25 mouse cellular contexts compared by ENCODE assay signal in genomic region chr11:101218436-101219055, GRCm38 (mm10). TPM values are rescaled to one million over a fixed set of nuclear protein-coding genes. Genes with fewer than 3 reads are reported as not detected.
DNase-seq lines count a peak whose midpoint lies in the region; ATAC-seq and TF ChIP-seq lines count a peak whose summit lies in the region.
"Had no signal": no experiment of that assay in that cellular context is flagged by ENCODE, and none has a peak within 500 bp of the region (broad histone marks: within the 10 kb centered on the region; RNA-seq: fewer than 3 reads in every experiment).

No protein-coding gene starts in this region.

- no peaks in the 10 kb centered on the region for H3K9me3 ChIP-seq in midbrain, embryonic 16.5 days (replicated peaks; ENCODE audit: control insufficient read depth, low read length, poor library complexity, severe bottlenecking)
- H3K9me3 ChIP-seq: embryonic facial prominence, embryonic 15.5 days; hindbrain, embryonic 12.5 days; liver, embryonic 13.5 days had no signal

- peak; percentile 84 for DNase-seq in kidney, adult 2 months
- peak; percentile 55 for DNase-seq in kidney, postnatal 14 days
- DNase-seq in thymus, postnatal 14 days = peak; percentile 65
- no peak for DNase-seq in cerebellum, adult 2 months
- DNase-seq in left cerebral cortex, postnatal 10 days (ENCODE audit: extremely low spot score in 1 of 2, low spot score in 2 of 2) = no peak
- DNase-seq: adrenal gland, postnatal 14 days; B cell, adult 2 months; cerebellum, adult 11 months; cerebellum, postnatal 25 days; gastrocnemius, adult 2 months; heart, postnatal 10 days; liver, embryonic 13.5 days; lung, embryonic 14.5 days; lung, postnatal 36 days had no signal

- no peaks in the 10 kb centered on the region for H3K27me3 ChIP-seq in kidney, adult 2 months (replicated peaks; ENCODE audit: control insufficient read depth, insufficient read depth, low read length)
- H3K27me3 ChIP-seq in midbrain, embryonic 16.5 days (ENCODE audit: control insufficient read depth, insufficient read depth, low read depth, low read length) = no peaks in the 10 kb centered on the region
- no peaks in the 10 kb centered on the region for H3K27me3 ChIP-seq in cerebellum, adult 2 months (ENCODE audit: control insufficient read depth, insufficient read depth, low read length)
- H3K27me3 ChIP-seq: embryonic facial prominence, embryonic 15.5 days; hindbrain, embryonic 12.5 days; liver, embryonic 13.5 days; Patski had no signal

- H3K4me3 ChIP-seq in kidney, adult 2 months (ENCODE audit: insufficient read depth, low read depth, low read length) = no peak overlapping the region
- H3K4me3 ChIP-seq in midbrain, embryonic 16.5 days (ENCODE audit: low read depth, low read length) = no peak overlapping the region
- no peak overlapping the region for H3K4me3 ChIP-seq in cerebellum, adult 2 months (replicated peaks; ENCODE audit: insufficient read depth, low read depth, low read length)
- H3K4me3 ChIP-seq: embryonic facial prominence, embryonic 15.5 days; gastrocnemius, adult 2 months; hindbrain, embryonic 12.5 days; left cerebral cortex, adult 2 months; liver, embryonic 13.5 days had no signal

- peak; percentile 26 for ATAC-seq in CD4-positive, CD25-positive, alpha-beta regulatory T cell, adult 4 months
- no peak for ATAC-seq in midbrain, embryonic 16.5 days
- ATAC-seq in monocyte, adult 5-6 weeks (replicated peaks; ENCODE audit: insufficient number of reproducible peaks, low FRiP score, low TSS enrichment, poor library complexity, severe bottlenecking) = no peak
- ATAC-seq: activated CD4-positive, CD25-positive, alpha-beta regulatory T cell, adult 4 months; inflammation-experienced regulatory T-cells, adult 6 months; Patski had no signal

- H3K4me1 ChIP-seq in kidney, adult 2 months (ENCODE audit: control insufficient read depth, insufficient read depth, low read length) = peaks cover 18% of the 10 kb centered on the region; the same call in 1 of the 2 replicates
- H3K4me1 ChIP-seq in midbrain, embryonic 16.5 days (ENCODE audit: control insufficient read depth, insufficient read depth, low read length) = no peaks in the 10 kb centered on the region
- H3K4me1 ChIP-seq in cerebellum, adult 2 months (ENCODE audit: control insufficient read depth, insufficient read depth, low read length) = no peaks in the 10 kb centered on the region
- H3K4me1 ChIP-seq: embryonic facial prominence, embryonic 15.5 days; hindbrain, embryonic 12.5 days had no signal

- TF ChIP-seq CTCF in kidney, adult 2 months (conservative IDR thresholded peaks at IDR 0.05; ENCODE audit: insufficient read depth, insufficient read length, low read depth, low read length) = no peak
- TF ChIP-seq CTCF in cerebellum, adult 2 months (IDR thresholded peaks at IDR 0.05; ENCODE audit: borderline replicate concordance, insufficient read depth, low read depth, low read length) = no peak

- TF ChIP-seq POLR2A in kidney, adult 2 months (IDR thresholded peaks at IDR 0.05; ENCODE audit: low read depth, low read length) = no peak
- no peak for TF ChIP-seq POLR2A in cerebellum, adult 2 months (IDR thresholded peaks at IDR 0.05; ENCODE audit: borderline replicate concordance, insufficient read depth, low read length)

- 39% methylated on average over 10 of the region's 10 CpGs for WGBS in kidney, adult 2 months
- 84% methylated on average over 10 of the region's 10 CpGs for WGBS in midbrain, embryonic 16.5 days
- 85% methylated on average over 10 of the region's 10 CpGs for WGBS in cerebellum, adult 2 months

- H3K27ac ChIP-seq in kidney, adult 2 months (ENCODE audit: insufficient read depth, low read depth, low read length) = peak overlapping the region; percentile 29
- H3K27ac ChIP-seq in midbrain, embryonic 16.5 days (ENCODE audit: low read length) = no peak overlapping the region
- H3K27ac ChIP-seq in cerebellum, adult 2 months (ENCODE audit: insufficient read depth, low read length) = no peak overlapping the region
- H3K27ac ChIP-seq: embryonic facial prominence, embryonic 15.5 days; gastrocnemius, adult 2 months; hindbrain, embryonic 12.5 days; left cerebral cortex, adult 2 months; liver, embryonic 13.5 days had no signal

- peaks cover 2% of the 10 kb centered on the region; the same call in 1 of the 2 replicates for H3K36me3 ChIP-seq in kidney, adult 2 months (ENCODE audit: control insufficient read depth, insufficient read depth, low read length)
- peaks cover 9% of the 10 kb centered on the region for H3K36me3 ChIP-seq in midbrain, embryonic 16.5 days (ENCODE audit: control insufficient read depth, insufficient read depth, low read length)

- intact Hi-C loops in left cerebral cortex, postnatal 10 days (cut with DNase I) = loop anchor here (10.0 kb wide), 1 partner anchor 176 kb away; no protein-coding TSS in a partner anchor

- no peak overlapping the region for H3K4me2 ChIP-seq in midbrain, embryonic 16.5 days (ENCODE audit: low read length)
- H3K4me2 ChIP-seq: embryonic facial prominence, embryonic 15.5 days; heart, embryonic 11.5 days; hindbrain, embryonic 12.5 days; liver, embryonic 13.5 days; lung, embryonic 14.5 days had no signal

- no peak overlapping the region for H3K9ac ChIP-seq in midbrain, embryonic 16.5 days (ENCODE audit: low read depth, low read length)
- H3K9ac ChIP-seq: embryonic facial prominence, embryonic 15.5 days; hindbrain, embryonic 12.5 days; liver, embryonic 13.5 days; lung, embryonic 14.5 days had no signal

RNA-seq across cellular contexts. Expression of gene Ezh1, which starts 7.7 kb away (rescaled TPM):
- 10 to 100 TPM; 57.3 to 85.6 TPM for polyA plus RNA-seq in CD4-positive, CD25-positive, alpha-beta regulatory T cell, adult 4 months (2017; shearing (Covaris generic))
- 44.8 and 48.5 TPM in 2 replicates for polyA plus RNA-seq in kidney, adult 2 months (2012; rRNA removed)
- polyA plus RNA-seq in midbrain, embryonic 16.5 days (2015; fragmentation: Nextera tagmentation; extraction: Ambion mirVana) = 30.8 and 34.4 TPM in 2 replicates
- 64.4 and 70.7 TPM in 2 replicates for polyA plus RNA-seq in cerebellum, adult 2 months (2012; rRNA removed)
- total RNA-seq in left cerebral cortex, postnatal 10 days (2021) = 10 to 100 TPM; 26.4 to 28.3 TPM
- 30.2 to 66.9 TPM (median 42.6 TPM) in 3 replicates for total RNA-seq in monocyte, adult 5-6 weeks (2017)

RNA-seq across cellular contexts. Expression of gene Ramp2, which starts 27.3 kb away (rescaled TPM):
- polyA plus RNA-seq in CD4-positive, CD25-positive, alpha-beta regulatory T cell, adult 4 months (2017; shearing (Covaris generic)) = not detected
- polyA plus RNA-seq in kidney, adult 2 months (2012; rRNA removed) = 75.9 and 86.6 TPM in 2 replicates
- 79.5 and 83.8 TPM in 2 replicates for polyA plus RNA-seq in midbrain, embryonic 16.5 days (2015; fragmentation: Nextera tagmentation; extraction: Ambion mirVana)
- 50.3 and 52.7 TPM in 2 replicates for polyA plus RNA-seq in cerebellum, adult 2 months (2012; rRNA removed)
- 10 to 100 TPM; 57.4 to 59.1 TPM for total RNA-seq in left cerebral cortex, postnatal 10 days (2021)
- not detected in 3 replicates for total RNA-seq in monocyte, adult 5-6 weeks (2017)
- total RNA-seq: megakaryocyte-erythroid progenitor cell, adult 5-6 weeks had no signal
- polyA plus RNA-seq: activated CD4-positive, CD25-positive, alpha-beta regulatory T cell, adult 4 months; inflammation-experienced regulatory T-cells, adult 6 months had no signal

RNA-seq across cellular contexts. Expression of gene Vps25, which starts 35.0 kb away (rescaled TPM):
- polyA plus RNA-seq in CD4-positive, CD25-positive, alpha-beta regulatory T cell, adult 4 months (2017; shearing (Covaris generic)) = 100 to 1,000 TPM; 132 to 144 TPM
- 112 and 116 TPM in 2 replicates for polyA plus RNA-seq in kidney, adult 2 months (2012; rRNA removed)
- 115 and 119 TPM in 2 replicates for polyA plus RNA-seq in midbrain, embryonic 16.5 days (2015; fragmentation: Nextera tagmentation; extraction: Ambion mirVana)
- polyA plus RNA-seq in cerebellum, adult 2 months (2012; rRNA removed) = 66.8 and 67.0 TPM in 2 replicates
- total RNA-seq in left cerebral cortex, postnatal 10 days (2021) = 10 to 100 TPM; 80.9 to 82.0 TPM
- total RNA-seq in monocyte, adult 5-6 weeks (2017) = 42.7 to 62.9 TPM (median 53.8 TPM) in 3 replicates

RNA-seq across cellular contexts. Expression of gene Wnk4, which starts 41.8 kb away (rescaled TPM):
- polyA plus RNA-seq in CD4-positive, CD25-positive, alpha-beta regulatory T cell, adult 4 months (2017; shearing (Covaris generic)) = 1 to 10 TPM in 1 of 2 experiments, under 1 TPM in 1; 0.91 to 1.4 TPM
- polyA plus RNA-seq in kidney, adult 2 months (2012; rRNA removed) = 134 and 160 TPM in 2 replicates
- polyA plus RNA-seq in midbrain, embryonic 16.5 days (2015; fragmentation: Nextera tagmentation; extraction: Ambion mirVana) = 6.4 and 7.4 TPM in 2 replicates
- polyA plus RNA-seq in cerebellum, adult 2 months (2012; rRNA removed) = 2.6 and 3.1 TPM in 2 replicates
- 1 to 10 TPM; 4.2 to 4.5 TPM for total RNA-seq in left cerebral cortex, postnatal 10 days (2021)
- total RNA-seq in monocyte, adult 5-6 weeks (2017) = 0.11 to 1.7 TPM (median 0.19 TPM) in 3 replicates

RNA-seq across cellular contexts. Expression of gene Ccr10, which starts 43.3 kb away (rescaled TPM):
- 1 to 10 TPM in 1 of 2 experiments, under 1 TPM in 1; 0.36 to 2.0 TPM for polyA plus RNA-seq in CD4-positive, CD25-positive, alpha-beta regulatory T cell, adult 4 months (2017; shearing (Covaris generic))
- polyA plus RNA-seq in kidney, adult 2 months (2012; rRNA removed) = 0.33 and 0.34 TPM in 2 replicates
- 0.47 and 0.62 TPM in 2 replicates for polyA plus RNA-seq in midbrain, embryonic 16.5 days (2015; fragmentation: Nextera tagmentation; extraction: Ambion mirVana)
- 0.82 and 1.0 TPM in 2 replicates for polyA plus RNA-seq in cerebellum, adult 2 months (2012; rRNA removed)
- total RNA-seq in left cerebral cortex, postnatal 10 days (2021) = under 1 TPM in 1 of 2 experiments, not detected in 1; 0.41 TPM
- total RNA-seq in monocyte, adult 5-6 weeks (2017) = 0.38 TPM in 1 of 3 replicates, not detected in the others
- total RNA-seq: gastrocnemius, adult 2 months; megakaryocyte-erythroid progenitor cell, adult 5-6 weeks had no signal
- polyA plus RNA-seq: liver, embryonic 13.5 days had no signal

Comparison
In these comparisons a context has a peak if more than half of its experiments do, and no peak if none do; other contexts are left out.
1. DNase-seq: peak in kidney, adult 2 months (single experiment), kidney, postnatal 14 days (single experiment) and thymus, postnatal 14 days (single experiment); none in cerebellum, adult 2 months (0 of 2) and left cerebral cortex, postnatal 10 days (0 of 2).
2. RNA of gene Ramp2, which starts 27.3 kb away (polyA plus RNA-seq): 75.9 to 86.6 TPM in kidney, adult 2 months, 79.5 to 83.8 TPM in midbrain, embryonic 16.5 days and 50.3 to 52.7 TPM in cerebellum, adult 2 months; not detected in CD4-positive, CD25-positive, alpha-beta regulatory T cell, adult 4 months; every median in the first group is over 10 times any median in the second.